Mouse (Mus musculus) lung, embryonic 16.5 days (tissue): ENCODE measurements around the gene Hist1h3f. TPM values are rescaled to one million over a fixed set of nuclear protein-coding genes. Genes with fewer than 3 reads are reported as not detected.

Source experiments
- ATAC-seq: fragments of 200-750 bp; cut with Nextera tagmentation; 2 replicates; pipeline ENCODE4 v1.8.0; 2017; ENCODE audit warnings: low read depth, mild to moderate bottlenecking, moderate library complexity
- H3K27ac ChIP-seq: fragments of 300-500 bp; sonication (generic); 2 replicates; pipeline ENCODE4 v1.5.1; 2014; ENCODE audit warnings: mild to moderate bottlenecking, control low read depth, low read length
- H3K27me3 ChIP-seq: fragments of 300-500 bp; sonication (generic); 2 replicates; pipeline ENCODE4 v1.6.1; 2014; ENCODE audit warnings: low read depth, low read length, mixed read lengths; ENCODE audit not compliant: control insufficient read depth, insufficient read depth
- H3K36me3 ChIP-seq: fragments of 300-500 bp; sonication (generic); 2 replicates; pipeline ENCODE4 v1.6.1; 2014; ENCODE audit warnings: low read length; ENCODE audit not compliant: control insufficient read depth, insufficient read depth
- H3K4me1 ChIP-seq: fragments of 300-500 bp; sonication (generic); replicated peaks from 2 replicates; pipeline ENCODE4 v1.6.1; 2014; ENCODE audit warnings: low read length, mixed read lengths; ENCODE audit not compliant: control insufficient read depth, insufficient read depth
- H3K4me2 ChIP-seq: fragments of 300-500 bp; sonication (generic); 2 replicates; pipeline ENCODE4 v1.6.1; 2014; ENCODE audit warnings: low read depth, low read length, control low read depth
- H3K4me3 ChIP-seq: fragments of 300-500 bp; sonication (generic); 2 replicates; pipeline ENCODE4 v1.5.1; 2014; ENCODE audit warnings: mild to moderate bottlenecking, low read length, control low read depth
- H3K9ac ChIP-seq: fragments of 300-500 bp; sonication (generic); 2 replicates; pipeline ENCODE4 v1.6.1; 2014; ENCODE audit warnings: low read length, control low read depth
- H3K9me3 ChIP-seq: fragments of 300-500 bp; sonication (generic); 2 replicates; pipeline ENCODE4 v1.6.1; 2016; ENCODE audit warnings: low read length; ENCODE audit not compliant: control insufficient read depth
- WGBS: fragments of 180-500 bp; shearing (Covaris S2); extraction: QIAGEN DNeasy Blood & Tissue Kit; methylation state at CpG from one replicate; pipeline ENCODE4 v1.1.7; 2014; 5-methylcytosine and 5-hydroxymethylcytosine counted together
- polyA plus RNA-seq: library from polyadenylated mRNA; unstranded; fragments of >200 nt; fragmentation: Nextera tagmentation; extraction: Ambion mirVana; gene quantifications from 2 replicates; pipeline ENCODE4 v1.2.1, GENCODE M21; 2015

Hist1h3f gene
- polyA plus RNA-seq: 0.49 and 0.93 TPM in 2 replicates

GRCm38 (mm10) chr13:23543965-23544786, at the start of gene Hist1h3f:
Gene Hist1h3f, plus strand, starts transcription at chr13:23544052.
- under 1% methylated on average over 22 of the region's 45 CpGs for WGBS
- H3K4me3 ChIP-seq: peak within 1 kb of the TSS; percentile 54
- H3K4me2 ChIP-seq: peak within 1 kb of the TSS; percentile 77
- H3K9me3 ChIP-seq: no peaks in the 10 kb centered on the region
- no peaks in the 10 kb centered on the region for H3K27me3 ChIP-seq
- H3K9ac ChIP-seq: peak within 1 kb of the TSS; percentile 70
- peak within 1 kb of the TSS; percentile 97 for H3K27ac ChIP-seq
- no peaks in the 10 kb centered on the region for H3K4me1 ChIP-seq
- H3K36me3 ChIP-seq: no peaks in the 10 kb centered on the region
- ATAC-seq: peak; percentile 93

- peaks cover 12% of the 10 kb centered on the region; the same call in 1 of the 2 replicates for H3K4me1 ChIP-seq
- H3K4me2 ChIP-seq: no peak overlapping the region
- ATAC-seq: no peak
- 81% methylated on average over 6 of the region's 6 CpGs for WGBS
- H3K4me3 ChIP-seq: no peak overlapping the region
- no peak overlapping the region for H3K27ac ChIP-seq
- no peaks in the 10 kb centered on the region for H3K36me3 ChIP-seq
- no peak overlapping the region for H3K9ac ChIP-seq
- H3K9me3 ChIP-seq: no peaks in the 10 kb centered on the region
- no peaks in the 10 kb centered on the region for H3K27me3 ChIP-seq
These were observed 48.3 kb upstream of the Hist1h3f start for GRCm38 (mm10) chr13:23495526-23495925.

- Histone ChIP-seq H3K9ac (no peak overlapping the region), H3K9me3 (no peaks in the 10 kb centered on the region), H3K4me2 (peak overlapping the region; percentile 60), H3K36me3 (no peaks in the 10 kb centered on the region), H3K27me3 (no peaks in the 10 kb centered on the region), H3K4me3 (peak overlapping the region; percentile 41), H3K27ac (no peak overlapping the region), H3K4me1 (peaks cover 15% of the 10 kb centered on the region; the same call in 1 of the 2 replicates)
- no peak for ATAC-seq
- WGBS: 5% methylated on average over 19 of the region's 19 CpGs
These were observed 46.1 kb upstream of the Hist1h3f start for GRCm38 (mm10) chr13:23497656-23498321.

GRCm38 (mm10) chr13:23498653-23499052, 45.2 kb upstream of the Hist1h3f start:
- H3K9ac ChIP-seq: peak overlapping the region; percentile 43
- H3K27me3 ChIP-seq: no peaks in the 10 kb centered on the region
- ATAC-seq: peak; percentile 62
- no peaks in the 10 kb centered on the region for H3K9me3 ChIP-seq
- no peak overlapping the region for H3K27ac ChIP-seq
- H3K4me2 ChIP-seq: peak overlapping the region; percentile 60
- peaks cover 15% of the 10 kb centered on the region; the same call in 1 of the 2 replicates for H3K4me1 ChIP-seq
- 8% methylated on average over 10 of the region's 10 CpGs for WGBS
- H3K36me3 ChIP-seq: no peaks in the 10 kb centered on the region
- peak overlapping the region; percentile 41 for H3K4me3 ChIP-seq

GRCm38 (mm10) chr13:23499943-23500342, 43.9 kb upstream of the Hist1h3f start:
- no peaks in the 10 kb centered on the region for H3K9me3 ChIP-seq
- peaks cover 15% of the 10 kb centered on the region; the same call in 1 of the 2 replicates for H3K4me1 ChIP-seq
- H3K27me3 ChIP-seq: no peaks in the 10 kb centered on the region
- no peak overlapping the region for H3K4me3 ChIP-seq
- WGBS: 22% methylated on average over 7 of the region's 7 CpGs
- no peak overlapping the region for H3K27ac ChIP-seq
- H3K4me2 ChIP-seq: no peak overlapping the region
- no peak overlapping the region for H3K9ac ChIP-seq
- no peaks in the 10 kb centered on the region for H3K36me3 ChIP-seq
- ATAC-seq: no peak

GRCm38 (mm10) chr13:23500424-23501200, 43.2 kb upstream of the Hist1h3f start:
- H3K9ac ChIP-seq: no peak overlapping the region
- H3K27me3 ChIP-seq: no peaks in the 10 kb centered on the region
- ATAC-seq: peak; percentile 48; the same call in 1 of the 2 replicates
- H3K36me3 ChIP-seq: no peaks in the 10 kb centered on the region
- no peak overlapping the region for H3K4me2 ChIP-seq
- H3K4me1 ChIP-seq: peaks cover 22% of the 10 kb centered on the region
- H3K9me3 ChIP-seq: no peaks in the 10 kb centered on the region
- no peak overlapping the region for H3K4me3 ChIP-seq
- H3K27ac ChIP-seq: no peak overlapping the region
- WGBS: 4% methylated on average over 17 of the region's 17 CpGs

GRCm38 (mm10) chr13:23501511-23501910, 42.3 kb upstream of the Hist1h3f start:
- no peak for ATAC-seq
- Histone ChIP-seq H3K27ac (no peak overlapping the region), H3K9ac (no peak overlapping the region), H3K4me2 (peak overlapping the region; percentile 39), H3K4me3 (no peak overlapping the region), H3K4me1 (peaks cover 27% of the 10 kb centered on the region), H3K9me3 (no peaks in the 10 kb centered on the region), H3K27me3 (no peaks in the 10 kb centered on the region), H3K36me3 (no peaks in the 10 kb centered on the region)
- 20% methylated on average over 5 of the region's 5 CpGs for WGBS

- H3K27ac ChIP-seq: no peak overlapping the region
- no peaks in the 10 kb centered on the region for H3K9me3 ChIP-seq
- no peaks in the 10 kb centered on the region for H3K27me3 ChIP-seq
- 37% methylated on average over 9 of the region's 9 CpGs for WGBS
- H3K36me3 ChIP-seq: no peaks in the 10 kb centered on the region
- peaks cover 27% of the 10 kb centered on the region for H3K4me1 ChIP-seq
- H3K4me2 ChIP-seq: peak overlapping the region; percentile 39; the same call in 1 of the 2 replicates
- no peak overlapping the region for H3K9ac ChIP-seq
- no peak for ATAC-seq
- no peak overlapping the region for H3K4me3 ChIP-seq
These were observed 41.8 kb upstream of the Hist1h3f start for GRCm38 (mm10) chr13:23502031-23502567.
